Mouse (Mus musculus): ENCODE data around the gene Mapk12. TPM values are rescaled to one million over a fixed set of nuclear protein-coding genes. Genes with fewer than 3 reads are reported as not detected.

Mapk12 gene
- total and polyA plus RNA-seq, 2 experiments from 2014 or later = 1.5 to 3.2 TPM

DNA sequence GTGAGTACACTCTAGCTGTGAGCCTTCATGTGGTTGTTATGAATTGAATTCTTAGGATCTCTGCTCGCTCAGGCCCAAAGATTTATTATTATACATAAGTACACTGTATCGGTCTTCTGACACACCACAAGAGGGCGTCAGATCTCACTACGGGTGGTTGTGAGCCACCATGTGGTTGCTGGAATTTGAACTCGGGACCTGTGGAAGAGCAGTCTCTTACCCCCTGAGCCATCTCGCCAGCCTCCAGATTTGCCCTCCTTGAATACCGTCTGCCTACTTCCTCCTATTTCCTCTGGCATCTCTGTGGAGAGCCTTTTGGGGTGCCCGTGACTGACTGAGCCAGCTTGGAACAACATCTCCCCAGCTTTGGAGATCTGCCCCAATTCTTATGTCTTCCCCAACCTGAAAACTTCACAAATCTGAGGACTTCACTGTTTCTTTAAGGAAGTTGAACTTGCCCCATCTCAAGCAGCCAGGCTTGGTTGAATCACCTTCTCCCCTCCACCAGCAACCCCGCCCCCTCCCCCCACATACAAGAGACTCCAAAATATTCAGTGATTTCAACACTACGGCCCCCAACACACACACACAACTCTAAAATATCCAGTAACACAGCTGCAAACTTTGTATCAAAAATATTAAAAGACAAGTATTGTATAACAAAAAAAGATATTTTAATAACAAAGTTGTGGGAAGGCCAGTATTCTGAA lies 41.2 kb upstream of the Mapk12 start:
- peak; percentile 57 for TF ChIP-seq CTCF (IDR thresholded peaks at IDR 0.05)
- 78% methylated on average over 10 of the region's 10 CpGs for WGBS
- Histone ChIP-seq H3K9me3 (ENCODE audit: low read length) (no peaks in the 10 kb centered on the region), H3K4me2 (ENCODE audit: low read depth, low read length, poor library complexity, severe bottlenecking) (peak overlapping the region; percentile 77; the same call in 1 of the 2 replicates), H3K27ac (ENCODE audit: low read depth, low read length) (no peak overlapping the region), H3K4me3 (ENCODE audit: low read depth, low read length) (no peak overlapping the region), H3K9ac (replicated peaks; ENCODE audit: low read length, poor library complexity, severe bottlenecking) (no peak overlapping the region), H3K27me3 (ENCODE audit: insufficient read depth, low read length) (no peaks in the 10 kb centered on the region), H3K36me3 (ENCODE audit: insufficient read depth, low read length) (peaks cover 19% of the 10 kb centered on the region), H3K4me1 (ENCODE audit: insufficient read depth, low read length) (peaks cover 32% of the 10 kb centered on the region)
- no peak for ATAC-seq (ENCODE audit: low FRiP score)
- DNase-seq (ENCODE audit: low spot score) = no peak

DNA sequence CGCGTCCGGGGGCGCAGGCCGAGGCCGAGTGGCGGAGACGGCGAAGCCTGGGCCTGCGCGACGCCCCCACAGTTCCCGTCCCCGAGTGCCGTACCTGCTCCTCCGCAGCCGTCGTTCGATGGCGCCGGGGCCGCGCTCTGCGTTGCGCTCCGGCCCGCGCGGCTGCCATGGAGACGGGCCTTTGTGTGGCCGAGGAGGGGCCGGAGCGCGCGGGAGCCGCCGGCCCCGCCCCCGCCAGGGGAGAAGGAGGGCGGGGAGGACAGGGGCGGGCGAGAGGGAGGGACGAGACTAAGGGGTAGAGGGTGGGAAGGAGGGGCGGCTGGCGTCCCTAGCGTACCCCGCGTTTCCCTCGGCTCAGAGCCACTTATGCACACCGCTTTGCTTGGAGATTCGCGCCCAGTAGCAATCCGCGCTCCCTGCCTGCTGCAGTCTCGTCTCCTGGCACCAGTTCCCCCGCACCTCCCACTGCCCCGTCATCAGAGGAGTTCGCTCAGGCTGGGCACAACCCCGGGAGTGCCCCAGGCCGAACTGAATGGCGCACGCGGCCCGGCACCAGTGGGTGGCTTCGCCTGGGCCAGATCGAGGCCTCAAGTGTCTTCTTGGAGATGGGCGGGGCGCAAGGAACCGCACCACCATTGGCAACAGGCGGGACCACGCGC lies 40.2 kb upstream of the Mapk12 start, which contains the start of gene Plxnb2:
Plxnb2 (minus strand) TSS at position 218 of the 659 bp plus-strand sequence.
- peak; percentile 87 for ATAC-seq (ENCODE audit: low FRiP score)
- peak within 1 kb of the TSS; percentile 77 for H3K4me2 ChIP-seq (ENCODE audit: low read depth, low read length, poor library complexity, severe bottlenecking)
- no peaks in the 10 kb centered on the region for H3K27me3 ChIP-seq (ENCODE audit: insufficient read depth, low read length)
- H3K9ac ChIP-seq (replicated peaks; ENCODE audit: low read length, poor library complexity, severe bottlenecking) = peak within 1 kb of the TSS; percentile 93
- no peaks in the 10 kb centered on the region for H3K9me3 ChIP-seq (ENCODE audit: low read length)
- WGBS = under 1% methylated on average over 59 of the region's 72 CpGs
- no peak for TF ChIP-seq CTCF (IDR thresholded peaks at IDR 0.05)
- peaks cover 9% of the 10 kb centered on the region; the same call in 1 of the 2 replicates for H3K36me3 ChIP-seq (ENCODE audit: insufficient read depth, low read length)
- H3K27ac ChIP-seq (ENCODE audit: low read depth, low read length) = peak within 1 kb of the TSS; percentile 85
- H3K4me1 ChIP-seq (ENCODE audit: insufficient read depth, low read length) = peaks cover 33% of the 10 kb centered on the region
- H3K4me3 ChIP-seq (ENCODE audit: low read depth, low read length) = peak within 1 kb of the TSS; percentile 83
- peak; percentile 93 for DNase-seq (ENCODE audit: low spot score)

DNA sequence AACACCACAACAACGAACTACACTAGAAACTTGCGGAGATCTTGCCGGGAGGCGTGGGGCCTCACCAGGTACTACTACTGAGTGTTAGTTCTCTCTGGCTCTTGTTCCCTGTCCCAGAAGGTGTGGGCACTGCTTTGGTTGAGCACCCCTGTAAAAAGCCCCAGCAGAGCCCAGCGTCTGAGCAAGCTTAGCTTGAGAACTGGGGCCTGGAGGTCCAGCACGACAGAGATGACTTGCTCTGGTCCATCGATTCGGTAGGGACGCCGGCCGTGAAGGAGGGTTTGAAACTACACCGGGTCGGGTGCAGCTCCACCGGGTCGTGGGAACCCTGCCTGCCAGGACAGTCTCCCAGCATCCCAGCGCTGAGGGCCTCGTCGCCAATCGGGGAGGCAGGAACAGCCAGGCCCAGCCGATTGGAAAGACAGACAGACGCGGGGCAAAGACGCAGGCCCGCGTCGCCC lies 39.6 kb upstream of the Mapk12 start:
- Histone ChIP-seq H3K27me3 (ENCODE audit: insufficient read depth, low read length) (no peaks in the 10 kb centered on the region), H3K36me3 (ENCODE audit: insufficient read depth, low read length) (peaks cover 3% of the 10 kb centered on the region; the same call in 1 of the 2 replicates), H3K4me3 (ENCODE audit: low read depth, low read length) (peak overlapping the region; percentile 83), H3K9me3 (ENCODE audit: low read length) (no peaks in the 10 kb centered on the region), H3K9ac (replicated peaks; ENCODE audit: low read length, poor library complexity, severe bottlenecking) (peak overlapping the region; percentile 93), H3K27ac (ENCODE audit: low read depth, low read length) (peak overlapping the region; percentile 85), H3K4me2 (ENCODE audit: low read depth, low read length, poor library complexity, severe bottlenecking) (peak overlapping the region; percentile 77), H3K4me1 (ENCODE audit: insufficient read depth, low read length) (peaks cover 38% of the 10 kb centered on the region)
- ATAC-seq (ENCODE audit: low FRiP score) (no peak; the same call in none of the 2 replicates), DNase-seq (ENCODE audit: low spot score) (no peak)
- WGBS = under 1% methylated on average over 25 of the region's 26 CpGs
- no peak for TF ChIP-seq CTCF (IDR thresholded peaks at IDR 0.05)

DNA sequence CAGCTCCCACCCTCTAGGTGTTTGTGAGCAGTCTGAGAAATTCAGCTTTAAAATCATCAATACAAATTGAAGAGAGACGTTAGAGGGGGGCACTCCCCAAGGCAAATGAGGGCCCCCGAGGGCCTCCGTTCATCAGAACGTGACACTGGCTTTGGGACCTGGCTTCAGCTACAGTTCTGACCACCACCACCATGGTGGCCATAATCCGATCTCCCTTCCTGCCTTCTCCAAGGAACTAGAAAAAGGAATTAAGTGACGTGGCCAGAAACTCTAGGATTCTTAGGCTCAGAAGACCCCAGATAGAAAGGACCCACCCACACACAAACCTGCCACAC lies 39.1 kb upstream of the Mapk12 start:
- H3K4me1 ChIP-seq (ENCODE audit: insufficient read depth, low read length) = peaks cover 38% of the 10 kb centered on the region
- no peaks in the 10 kb centered on the region for H3K27me3 ChIP-seq (ENCODE audit: insufficient read depth, low read length)
- no peak for ATAC-seq (ENCODE audit: low FRiP score)
- no peak for TF ChIP-seq CTCF (IDR thresholded peaks at IDR 0.05)
- DNase-seq (ENCODE audit: low spot score) = no peak
- no peaks in the 10 kb centered on the region for H3K9me3 ChIP-seq (ENCODE audit: low read length)
- H3K27ac ChIP-seq (ENCODE audit: low read depth, low read length) = peak overlapping the region; percentile 85
- peak overlapping the region; percentile 77 for H3K4me2 ChIP-seq (ENCODE audit: low read depth, low read length, poor library complexity, severe bottlenecking)
- under 1% methylated on average over 6 of the region's 6 CpGs for WGBS
- H3K9ac ChIP-seq (replicated peaks; ENCODE audit: low read length, poor library complexity, severe bottlenecking) = peak overlapping the region; percentile 93
- H3K36me3 ChIP-seq (ENCODE audit: insufficient read depth, low read length) = no peaks in the 10 kb centered on the region; the same call in 1 of the 2 replicates
- H3K4me3 ChIP-seq (ENCODE audit: low read depth, low read length) = peak overlapping the region; percentile 83

DNA sequence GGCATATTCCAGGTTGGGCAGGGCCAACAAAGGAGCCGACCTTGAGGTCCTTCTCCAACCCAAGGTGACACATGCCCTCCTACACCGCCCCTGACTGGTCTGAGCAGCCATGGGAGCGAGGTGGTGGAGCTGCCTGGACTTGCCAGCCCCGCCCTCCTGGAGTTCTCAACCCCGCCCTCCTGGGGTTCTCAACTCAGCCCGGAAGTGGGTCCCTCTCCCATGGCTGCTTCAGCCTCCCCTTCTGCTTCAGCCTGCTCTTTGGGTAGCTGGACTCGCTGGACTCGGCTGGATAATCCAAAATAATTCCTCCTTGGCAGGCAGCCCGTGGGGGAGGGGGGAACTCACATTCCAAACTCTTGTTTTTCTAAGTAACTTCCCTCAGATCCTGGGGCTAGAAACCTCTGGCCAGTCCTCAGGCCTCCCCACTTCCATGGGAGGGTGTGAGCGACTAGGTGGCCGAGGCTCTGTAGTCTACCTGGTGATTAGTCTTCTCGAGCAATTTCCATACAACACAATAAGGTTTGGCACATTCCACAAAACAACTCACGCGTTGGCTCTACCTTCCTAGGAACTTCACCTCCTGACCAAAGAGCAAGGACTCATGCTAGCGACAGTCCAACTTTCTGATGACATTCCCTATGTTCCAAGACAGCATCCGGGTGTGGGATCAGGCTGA lies 38.6 kb upstream of the Mapk12 start:
- Histone ChIP-seq H3K9me3 (ENCODE audit: low read length) (no peaks in the 10 kb centered on the region), H3K4me3 (ENCODE audit: low read depth, low read length) (peak overlapping the region; percentile 83), H3K27me3 (ENCODE audit: insufficient read depth, low read length) (no peaks in the 10 kb centered on the region), H3K4me1 (ENCODE audit: insufficient read depth, low read length) (peaks cover 39% of the 10 kb centered on the region), H3K4me2 (ENCODE audit: low read depth, low read length, poor library complexity, severe bottlenecking) (peak overlapping the region; percentile 77), H3K9ac (replicated peaks; ENCODE audit: low read length, poor library complexity, severe bottlenecking) (peak overlapping the region; percentile 93), H3K27ac (ENCODE audit: low read depth, low read length) (peak overlapping the region; percentile 85), H3K36me3 (ENCODE audit: insufficient read depth, low read length) (no peaks in the 10 kb centered on the region)
- TF ChIP-seq CTCF (IDR thresholded peaks at IDR 0.05) = no peak
- ATAC-seq (ENCODE audit: low FRiP score) (no peak), DNase-seq (ENCODE audit: low spot score) (no peak)
- 3% methylated on average over 16 of the region's 16 CpGs for WGBS
